Mouse (Mus musculus) embryonic facial prominence, embryonic 11.5 days (tissue): ENCODE data around the gene Bend5. TPM values are rescaled to one million over a fixed set of nuclear protein-coding genes. Genes with fewer than 3 reads are reported as not detected.

Source experiments
- ATAC-seq: fragments of 200-750 bp; cut with Nextera tagmentation; replicated peaks from 2 replicates; pipeline ENCODE4 v1.8.0; 2017; ENCODE audit warnings: low read depth; ENCODE audit not compliant: insufficient number of reproducible peaks, low FRiP score, low TSS enrichment
- DNase-seq: peaks from one replicate; pipeline ENCODE4 v3.0.0-alpha.2; 2015; ENCODE audit warnings: low spot score
- H3K27ac ChIP-seq: fragments of 300-500 bp; sonication (generic); replicated peaks from 2 replicates; pipeline ENCODE4 v1.5.1; 2014; ENCODE audit warnings: mild to moderate bottlenecking, low read depth, low read length, control low read depth
- H3K27me3 ChIP-seq: fragments of 300-500 bp; sonication (generic); 2 replicates; pipeline ENCODE4 v1.6.1; 2014; ENCODE audit warnings: mild to moderate bottlenecking, low read length, moderate library complexity, mixed read lengths; ENCODE audit not compliant: control insufficient read depth, insufficient read depth
- H3K36me3 ChIP-seq: fragments of 300-500 bp; sonication (generic); replicated peaks from 2 replicates; pipeline ENCODE4 v1.6.1; 2014; ENCODE audit warnings: low read depth, mild to moderate bottlenecking, low read length, moderate library complexity, mixed read lengths; ENCODE audit not compliant: control insufficient read depth, insufficient read depth
- H3K4me1 ChIP-seq: fragments of 300-500 bp; sonication (generic); 2 replicates; pipeline ENCODE4 v1.6.1; 2014; ENCODE audit warnings: low read length, mixed read lengths; ENCODE audit not compliant: control insufficient read depth, insufficient read depth
- H3K4me2 ChIP-seq: fragments of 300-500 bp; sonication (generic); 2 replicates; pipeline ENCODE4 v1.6.1; 2014; ENCODE audit warnings: low read depth, mild to moderate bottlenecking, control low read depth, low read length, moderate library complexity
- H3K4me3 ChIP-seq: fragments of 300-500 bp; sonication (generic); 2 replicates; pipeline ENCODE4 v1.5.1; 2014; ENCODE audit warnings: low read depth, low read length, control low read depth
- H3K9ac ChIP-seq: fragments of 300-500 bp; sonication (generic); replicated peaks from 2 replicates; pipeline ENCODE4 v1.6.1; 2014; ENCODE audit warnings: mild to moderate bottlenecking, control low read depth, low read length
- H3K9me3 ChIP-seq: fragments of 300-500 bp; sonication (generic); replicated peaks from 2 replicates; pipeline ENCODE4 v1.6.1; 2016; ENCODE audit warnings: mild to moderate bottlenecking, low read length, inconsistent platforms, mixed read lengths; ENCODE audit not compliant: control insufficient read depth
- WGBS: fragments of 180-500 bp; shearing (Covaris S2); extraction: QIAGEN DNeasy Blood & Tissue Kit; methylation state at CpG from one replicate; pipeline ENCODE4 v1.1.7; 2014; 5-methylcytosine and 5-hydroxymethylcytosine counted together
- polyA plus RNA-seq: library from polyadenylated mRNA; unstranded; fragments of >200 nt; fragmentation: Nextera tagmentation; extraction: Ambion mirVana; gene quantifications from 2 replicates; pipeline ENCODE4 v1.2.1, GENCODE M21; 2014

Gene Bend5
- polyA plus RNA-seq, 1 experiment from 2014 or later: 46.7 TPM

DNA sequence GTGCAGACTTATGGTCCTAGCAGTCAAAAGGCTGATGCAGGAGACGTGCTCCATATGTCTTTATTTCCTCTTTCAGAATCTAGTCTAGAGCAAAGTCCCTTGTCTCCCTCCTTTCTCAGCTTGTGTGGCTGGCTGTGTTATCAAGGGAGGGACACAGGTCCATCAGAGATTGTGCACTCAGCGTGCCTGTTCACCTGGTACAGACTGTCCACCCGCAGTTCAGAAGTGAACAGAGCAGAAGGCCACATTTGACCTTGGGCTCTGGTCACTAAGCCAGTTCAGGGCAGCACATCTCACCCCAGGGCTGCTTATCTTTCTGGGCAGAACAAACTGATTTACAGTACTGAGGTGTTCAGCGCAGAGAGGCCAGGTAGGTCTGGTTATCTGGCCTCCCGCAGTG is 37.4 kb downstream of the Bend5 start:
- no peaks in the 10 kb centered on the region; the same call in none of the 2 replicates for H3K36me3 ChIP-seq
- WGBS: 95% methylated on average over 5 of the region's 5 CpGs
- no peaks in the 10 kb centered on the region for H3K9me3 ChIP-seq
- H3K9ac ChIP-seq: no peak overlapping the region
- H3K27me3 ChIP-seq: no peaks in the 10 kb centered on the region
- no peak overlapping the region for H3K4me2 ChIP-seq
- DNase-seq: no peak
- no peak for ATAC-seq
- no peak overlapping the region for H3K27ac ChIP-seq
- no peaks in the 10 kb centered on the region for H3K4me1 ChIP-seq
- H3K4me3 ChIP-seq: no peak overlapping the region

DNA sequence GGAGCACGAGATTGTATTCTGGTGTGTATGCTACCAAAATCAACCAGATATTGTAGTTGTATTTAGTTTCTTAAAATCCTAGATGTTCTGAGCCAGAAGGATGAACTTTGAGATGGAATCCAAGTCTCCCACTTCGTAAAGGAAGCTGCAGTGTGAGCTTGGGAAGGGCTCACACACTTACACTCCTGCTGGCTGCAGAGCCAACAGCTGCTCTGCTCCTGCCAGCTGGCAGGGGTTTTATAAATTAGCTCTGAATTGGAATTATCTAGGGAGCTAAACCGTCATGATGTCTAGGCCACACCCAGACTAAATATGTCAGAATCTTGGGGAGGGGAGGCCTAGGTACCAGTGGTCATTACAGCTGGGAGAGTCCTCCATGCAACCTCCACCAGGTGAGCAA is 38.5 kb downstream of the Bend5 start:
- 85% methylated on average over 3 of the region's 3 CpGs for WGBS
- no peaks in the 10 kb centered on the region for H3K9me3 ChIP-seq
- H3K9ac ChIP-seq: no peak overlapping the region
- no peaks in the 10 kb centered on the region for H3K4me1 ChIP-seq
- H3K27me3 ChIP-seq: no peaks in the 10 kb centered on the region
- no peak for ATAC-seq
- no peak overlapping the region for H3K27ac ChIP-seq
- H3K4me3 ChIP-seq: no peak overlapping the region
- no peak for DNase-seq
- no peak overlapping the region for H3K4me2 ChIP-seq
- no peaks in the 10 kb centered on the region; the same call in none of the 2 replicates for H3K36me3 ChIP-seq

DNA sequence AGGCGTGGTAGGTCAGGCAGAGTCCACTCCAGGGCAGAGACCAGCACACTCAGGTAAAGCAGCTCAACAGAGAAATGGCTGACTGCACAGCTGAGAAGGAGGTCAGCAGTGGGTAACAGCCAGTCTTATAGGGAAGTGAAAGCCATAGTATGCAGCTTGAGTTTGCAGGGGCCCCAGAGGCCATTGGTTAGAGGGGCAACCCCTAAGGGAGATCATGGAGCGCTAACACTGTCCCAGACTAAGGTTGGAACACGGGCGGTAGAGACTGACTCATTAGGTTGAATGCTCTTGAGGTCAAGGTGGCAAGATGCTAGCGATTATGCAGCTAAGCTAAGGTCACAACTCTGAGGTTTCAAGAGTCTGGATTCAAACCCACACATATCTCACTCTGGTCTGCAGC is 40.8 kb downstream of the Bend5 start:
- H3K9ac ChIP-seq: no peak overlapping the region
- H3K4me2 ChIP-seq: no peak overlapping the region
- DNase-seq (no peak), ATAC-seq (no peak)
- H3K27ac ChIP-seq: no peak overlapping the region
- H3K4me1 ChIP-seq: no peaks in the 10 kb centered on the region
- H3K36me3 ChIP-seq: no peaks in the 10 kb centered on the region; the same call in none of the 2 replicates
- WGBS: 89% methylated on average over 5 of the region's 5 CpGs
- no peaks in the 10 kb centered on the region for H3K27me3 ChIP-seq
- no peaks in the 10 kb centered on the region for H3K9me3 ChIP-seq
- H3K4me3 ChIP-seq: no peak overlapping the region

DNA sequence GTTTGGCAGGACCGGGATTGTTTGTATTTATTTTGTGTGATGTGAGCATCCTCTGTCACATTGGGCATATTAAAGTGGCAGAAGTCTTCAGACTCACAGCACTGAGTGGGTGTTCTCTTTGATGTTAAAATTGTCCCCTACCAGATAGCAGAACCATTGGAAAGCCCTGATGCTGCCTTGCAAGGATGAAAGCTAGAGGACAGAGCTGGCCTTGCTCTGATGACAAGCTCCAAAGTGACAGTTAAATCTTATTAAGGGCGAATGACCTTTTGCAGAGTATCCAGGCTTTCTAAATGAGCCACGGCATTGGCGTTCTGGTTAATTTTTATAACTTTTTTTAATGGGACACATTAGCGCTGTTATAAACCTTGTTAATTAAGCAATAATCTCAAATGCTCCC is 42.8 kb downstream of the Bend5 start:
- WGBS: 80% methylated on average over 5 of the region's 5 CpGs
- DNase-seq: no peak

DNA sequence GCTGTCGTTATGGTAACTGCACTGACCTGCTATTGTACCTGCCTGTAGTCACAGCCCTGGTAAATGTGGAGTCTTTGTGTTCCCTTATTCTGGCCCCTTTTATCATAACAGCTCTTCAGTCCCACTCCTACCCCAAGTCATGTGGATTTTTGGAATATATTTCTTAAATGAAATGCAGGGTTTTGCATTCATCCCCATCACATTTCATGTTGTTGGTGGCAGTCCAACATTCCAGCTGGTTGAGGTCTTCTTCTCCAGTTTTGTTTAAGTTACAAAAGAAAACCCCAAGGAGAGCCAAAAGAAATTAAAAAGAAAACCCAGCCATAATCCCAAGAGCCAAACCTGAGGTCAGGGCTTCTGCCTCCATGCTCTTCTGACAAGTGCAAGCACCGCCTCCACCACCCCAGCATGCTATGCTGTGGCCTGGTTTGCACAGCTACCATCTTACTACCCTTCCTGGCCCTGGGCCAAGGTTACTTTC is 52.5 kb downstream of the Bend5 start:
- Histone ChIP-seq H3K4me3 (no peak overlapping the region), H3K27me3 (no peaks in the 10 kb centered on the region), H3K4me1 (no peaks in the 10 kb centered on the region), H3K4me2 (no peak overlapping the region), H3K9me3 (no peaks in the 10 kb centered on the region), H3K9ac (no peak overlapping the region), H3K36me3 (no peaks in the 10 kb centered on the region), H3K27ac (no peak overlapping the region)
- DNase-seq (no peak), ATAC-seq (no peak)
- WGBS: 80% methylated on average over 2 of the region's 2 CpGs

More for the DNA sequence above, 42.8 kb downstream of the Bend5 start:
- H3K27me3 ChIP-seq: no peaks in the 10 kb centered on the region
- H3K4me3 ChIP-seq: no peak overlapping the region
- no peak overlapping the region for H3K27ac ChIP-seq
- no peaks in the 10 kb centered on the region for H3K9me3 ChIP-seq
- no peak overlapping the region for H3K9ac ChIP-seq
- no peak for ATAC-seq
- H3K4me1 ChIP-seq: no peaks in the 10 kb centered on the region
- H3K4me2 ChIP-seq: no peak overlapping the region
- no peaks in the 10 kb centered on the region; the same call in none of the 2 replicates for H3K36me3 ChIP-seq

DNA sequence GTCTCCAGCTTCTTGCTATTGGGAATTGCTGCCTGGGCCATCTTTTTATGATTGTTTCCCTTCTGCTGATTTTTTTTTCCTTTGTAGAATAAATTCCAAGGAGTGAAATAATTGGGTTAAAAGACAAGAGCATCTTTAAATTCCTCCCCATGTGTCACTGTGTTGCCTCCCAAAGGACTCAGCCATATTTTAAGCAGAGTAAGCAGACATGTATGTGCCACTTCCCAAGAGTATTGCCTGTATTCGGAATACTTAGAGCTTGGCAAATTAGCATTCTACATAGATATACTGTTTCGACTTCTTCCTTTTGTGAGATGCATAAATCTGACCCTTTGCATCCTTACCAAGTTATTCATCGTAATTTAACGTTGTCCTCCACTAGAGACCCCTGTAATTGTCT is 53.0 kb downstream of the Bend5 start:
- no peaks in the 10 kb centered on the region for H3K9me3 ChIP-seq
- no peaks in the 10 kb centered on the region for H3K36me3 ChIP-seq
- H3K27me3 ChIP-seq: no peaks in the 10 kb centered on the region
- WGBS: 89% methylated on average over 4 of the region's 4 CpGs
- no peak overlapping the region for H3K9ac ChIP-seq
- DNase-seq: no peak
- no peak overlapping the region for H3K4me3 ChIP-seq
- no peak overlapping the region for H3K4me2 ChIP-seq
- H3K27ac ChIP-seq: no peak overlapping the region
- H3K4me1 ChIP-seq: no peaks in the 10 kb centered on the region
- ATAC-seq: no peak

DNA sequence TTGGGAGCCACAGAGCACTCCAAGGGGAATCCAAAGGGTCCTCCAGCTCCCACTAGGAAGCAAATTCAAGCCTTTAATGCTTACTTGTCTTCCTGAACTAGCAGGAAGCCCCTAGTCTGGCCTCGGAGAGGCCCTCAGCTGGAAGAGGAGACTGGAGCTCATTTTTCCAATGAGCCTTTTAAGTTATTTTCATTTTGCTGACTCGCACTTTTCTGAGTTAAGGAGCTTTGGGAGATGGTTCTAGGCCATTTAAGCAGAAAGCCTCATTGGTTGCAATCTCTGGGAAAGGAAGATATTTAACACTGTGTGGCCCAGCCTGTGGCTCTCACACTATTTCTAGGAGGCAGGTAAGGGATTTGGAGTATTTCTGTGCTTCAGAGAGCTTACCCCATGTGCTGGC is 55.0 kb downstream of the Bend5 start:
- ATAC-seq: no peak
- no peaks in the 10 kb centered on the region for H3K9me3 ChIP-seq
- DNase-seq: no peak
- no peak overlapping the region for H3K9ac ChIP-seq
- H3K4me2 ChIP-seq: no peak overlapping the region
- H3K36me3 ChIP-seq: no peaks in the 10 kb centered on the region
- 71% methylated on average over 2 of the region's 2 CpGs for WGBS
- no peak overlapping the region for H3K27ac ChIP-seq
- H3K27me3 ChIP-seq: no peaks in the 10 kb centered on the region
- H3K4me1 ChIP-seq: no peaks in the 10 kb centered on the region
- H3K4me3 ChIP-seq: no peak overlapping the region

DNA sequence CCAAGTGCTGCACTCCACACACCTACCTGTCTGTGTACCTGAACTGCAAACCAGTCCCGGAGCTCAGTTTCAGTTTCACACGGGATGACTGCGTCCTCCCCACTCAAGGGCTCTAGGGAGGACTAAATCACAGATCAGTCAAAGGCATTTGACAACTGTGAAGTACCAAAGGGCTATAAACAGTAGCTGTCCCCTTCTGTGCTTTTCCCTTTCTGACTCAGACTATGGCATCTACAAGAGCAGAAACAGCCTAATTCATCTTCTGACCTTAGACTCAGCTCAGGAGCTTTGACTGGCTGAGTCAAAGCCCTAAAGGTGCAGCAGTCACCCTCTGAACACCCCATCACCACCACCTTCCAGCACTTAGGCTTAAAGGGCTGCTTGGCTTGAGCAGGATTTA is 56.9 kb downstream of the Bend5 start:
- Histone ChIP-seq H3K4me2 (no peak overlapping the region), H3K9ac (no peak overlapping the region), H3K9me3 (no peaks in the 10 kb centered on the region), H3K27ac (no peak overlapping the region), H3K36me3 (no peaks in the 10 kb centered on the region), H3K27me3 (no peaks in the 10 kb centered on the region), H3K4me3 (no peak overlapping the region), H3K4me1 (no peaks in the 10 kb centered on the region)
- no peak for ATAC-seq
- no peak for DNase-seq
- WGBS: 77% methylated on average over 3 of the region's 3 CpGs
